Mouse (Mus musculus): ENCODE data around the gene Usmg5. TPM values are rescaled to one million over a fixed set of nuclear protein-coding genes. Genes with fewer than 3 reads are reported as not detected.

Gene Usmg5
- polyA plus RNA-seq (2015; fragmentation: Nextera tagmentation; extraction: Ambion mirVana) = 862 and 952 TPM in 2 replicates

DNA sequence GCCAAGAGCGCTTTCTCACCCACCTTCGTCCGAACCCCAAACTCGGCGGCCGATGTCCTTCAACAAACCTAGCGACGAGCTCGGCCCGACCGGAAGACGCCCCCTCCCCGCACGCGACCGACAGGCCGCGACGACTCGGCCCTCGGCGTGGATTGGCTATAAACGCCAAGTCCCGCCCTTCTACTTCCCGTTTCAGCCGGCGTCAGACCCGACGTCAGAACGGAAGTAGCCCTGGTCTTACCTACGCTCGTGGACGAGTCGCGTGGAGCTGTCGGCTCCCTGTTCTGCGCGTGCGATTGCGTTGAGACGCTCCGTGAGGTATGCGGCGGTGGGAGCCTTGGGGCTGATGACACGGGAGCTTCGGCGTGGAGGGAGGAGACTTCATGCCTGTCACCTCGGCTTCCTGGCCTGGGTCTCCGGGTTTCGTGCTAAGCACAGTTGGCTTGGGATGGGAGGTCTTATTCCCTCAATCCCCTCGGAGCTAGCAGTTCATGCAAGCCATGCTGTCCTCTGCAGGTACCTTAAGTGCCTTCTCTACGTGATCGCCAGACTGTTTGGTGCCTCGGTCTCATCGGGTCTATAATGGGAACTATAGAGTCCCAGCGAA is at the start of gene Usmg5, which contains the start of gene Pdcd11:
TSS of gene Usmg5 (minus strand) at position 98 of the 607 bp plus-strand sequence.
TSS of gene Pdcd11 (plus strand) at position 219 of the 607 bp plus-strand sequence.

DNA sequence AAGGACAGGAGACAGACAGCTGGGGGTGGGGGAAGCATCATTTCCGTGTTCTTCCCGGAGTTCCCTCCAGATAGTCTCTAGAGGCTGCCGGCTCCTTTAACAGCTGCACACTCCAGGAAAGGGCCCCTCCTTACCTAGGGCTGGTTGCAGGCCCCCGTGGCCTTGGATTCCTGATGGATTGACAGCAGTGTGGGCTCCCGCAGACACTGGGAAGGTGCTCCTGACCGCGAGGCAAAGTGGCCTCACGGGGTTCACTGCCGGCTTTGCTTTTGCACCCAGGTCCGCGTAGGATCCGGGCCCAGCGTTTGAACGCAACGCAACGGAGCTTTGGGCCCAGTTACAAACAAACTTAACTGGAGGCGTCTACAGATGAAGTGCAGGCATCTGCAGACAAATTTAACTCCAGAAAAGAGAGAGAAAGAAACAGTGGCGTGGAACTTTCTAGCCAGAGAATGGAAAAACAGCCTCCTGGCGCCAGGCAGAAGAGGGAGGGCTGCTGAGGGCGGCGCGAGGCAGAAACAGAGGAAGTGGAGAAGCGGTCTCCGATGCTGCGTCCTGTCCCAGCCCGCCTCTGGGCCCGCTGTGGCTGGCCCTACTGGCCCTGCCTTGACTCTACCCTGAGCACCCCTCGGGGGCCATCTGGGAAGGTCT is 47.4 kb upstream of the Usmg5 start, which contains the start of gene Calhm2:
TSS of gene Calhm2 (minus strand) at position 524 of the 651 bp plus-strand sequence.

DNA sequence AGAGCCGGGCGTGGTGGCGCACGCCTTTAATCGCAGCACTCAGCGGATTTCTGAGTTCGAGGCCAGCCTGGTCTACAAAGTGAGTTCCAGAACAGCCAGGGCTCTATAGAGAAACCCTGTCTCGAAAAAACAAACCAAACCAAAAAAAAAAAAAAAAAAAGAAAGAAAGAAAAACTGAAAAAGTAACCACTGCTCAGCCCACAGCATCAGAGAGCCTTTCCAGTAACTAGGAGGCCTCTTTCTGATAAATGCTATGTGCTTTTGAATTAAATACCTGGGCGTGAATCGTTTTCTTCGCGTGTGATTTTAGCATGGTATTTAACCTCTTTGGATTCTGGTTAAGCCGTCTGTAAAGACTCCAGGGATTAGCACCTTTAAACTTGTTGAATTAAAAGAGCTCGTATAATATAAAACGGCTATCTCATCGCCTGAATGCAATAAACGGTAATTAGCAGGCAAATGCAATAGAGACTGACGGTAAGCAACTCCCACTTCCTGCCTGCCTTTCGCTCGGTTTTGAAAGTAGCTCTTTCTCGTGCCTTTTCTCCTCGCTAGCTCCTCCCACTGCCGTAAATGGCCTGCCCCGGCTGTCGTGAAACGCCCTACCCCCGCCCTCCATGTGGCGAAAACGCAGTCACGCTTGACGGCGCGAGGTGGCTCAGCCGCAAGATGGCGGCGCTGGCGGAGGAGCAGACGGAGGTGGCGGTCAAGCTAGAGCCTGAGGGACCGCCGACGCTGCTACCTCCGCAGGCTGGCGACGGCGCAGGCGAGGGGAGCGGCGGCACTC is 23.2 kb downstream of the Usmg5 start, which contains the start of gene Taf5:
TSS of gene Taf5 (plus strand) at position 651 of the 787 bp plus-strand sequence.

DNA sequence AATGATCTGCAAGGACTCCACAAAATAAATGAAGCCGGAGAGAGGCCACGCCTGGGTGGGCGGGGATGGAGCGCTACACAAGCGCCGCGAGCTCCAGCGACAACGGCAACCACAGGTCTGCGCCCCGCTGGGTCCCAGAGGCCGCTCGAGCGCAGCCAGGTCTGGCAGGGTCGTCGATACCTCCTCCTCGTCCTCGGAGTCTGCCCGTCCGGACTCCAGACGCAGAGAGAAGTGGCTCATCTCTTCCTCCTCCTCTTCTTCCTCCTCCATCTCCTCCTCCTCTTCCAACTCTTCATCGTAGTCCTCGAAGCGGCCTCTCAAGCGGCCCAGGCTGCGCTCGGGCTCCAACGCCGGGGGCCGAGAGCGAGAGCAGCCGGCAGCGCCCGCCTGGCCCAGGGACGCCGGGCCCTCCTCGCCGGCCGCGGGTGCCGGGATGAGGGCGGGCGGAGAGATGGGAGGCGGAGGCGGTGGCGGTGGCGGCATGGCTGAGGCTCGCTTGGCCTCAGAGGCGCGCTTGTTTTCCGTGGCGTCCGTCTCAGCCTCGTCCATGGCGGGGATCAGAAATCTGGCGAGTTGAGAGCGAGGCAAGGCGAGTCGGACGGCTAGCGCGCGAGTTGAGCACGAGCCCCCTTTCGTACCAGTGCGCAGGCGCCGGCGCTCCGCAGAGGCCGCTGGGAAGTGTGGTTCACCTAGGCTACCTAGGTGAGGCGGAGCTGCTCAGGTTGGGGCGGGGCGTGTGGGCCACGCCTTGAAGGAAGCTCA is 40.0 kb downstream of the Usmg5 start, which contains the start of gene Pcgf6:
TSS of gene Pcgf6 (minus strand) at position 636 of the 762 bp plus-strand sequence.

Other genes with a start within 250 kb of the Usmg5 start
- not detected in 2 replicates for gene Ina, start 75.9 kb downstream of the Usmg5 start, polyA plus RNA-seq (2015; fragmentation: Nextera tagmentation; extraction: Ambion mirVana)
- 72.4 and 77.8 TPM in 2 replicates for gene Nt5c2, start 75.5 kb downstream of the Usmg5 start, polyA plus RNA-seq (2015; fragmentation: Nextera tagmentation; extraction: Ambion mirVana)
- gene Pcgf6, start 39.7 kb downstream of the Usmg5 start, polyA plus RNA-seq (2015; fragmentation: Nextera tagmentation; extraction: Ambion mirVana) = 10.7 and 11.0 TPM in 2 replicates
- 5.3 and 6.0 TPM in 2 replicates for gene Taf5, start 22.9 kb downstream of the Usmg5 start, polyA plus RNA-seq (2015; fragmentation: Nextera tagmentation; extraction: Ambion mirVana)
- gene Pdcd11, start 121 bp upstream of the Usmg5 start, polyA plus RNA-seq (2015; fragmentation: Nextera tagmentation; extraction: Ambion mirVana) = 7.0 and 7.4 TPM in 2 replicates
- gene Calhm2, start 47.6 kb upstream of the Usmg5 start, polyA plus RNA-seq (2015; fragmentation: Nextera tagmentation; extraction: Ambion mirVana) = 4.7 and 5.6 TPM in 2 replicates
- gene Calhm1, start 53.6 kb upstream of the Usmg5 start, polyA plus RNA-seq (2015; fragmentation: Nextera tagmentation; extraction: Ambion mirVana) = not detected in 2 replicates
- gene Calhm3, start 67.1 kb upstream of the Usmg5 start, polyA plus RNA-seq (2015; fragmentation: Nextera tagmentation; extraction: Ambion mirVana) = not detected in 2 replicates
- 0.96 and 1.4 TPM in 2 replicates for gene Neurl1a, start 88.2 kb upstream of the Usmg5 start, polyA plus RNA-seq (2015; fragmentation: Nextera tagmentation; extraction: Ambion mirVana)

All from spleen, postnatal 0 days (tissue).